Mouse (Mus musculus) small intestine, adult 2 months (tissue): Measurements from ENCODE around the gene Tmem234. TPM values are rescaled to one million over a fixed set of nuclear protein-coding genes. Genes with fewer than 3 reads are reported as not detected.
A peak's percentile ranks its signal among the peaks of the same experiment; 100 is the strongest.

ENCODE experiments used
- H3K27ac ChIP-seq: fragments of 200-500 bp; 2 replicates; pipeline ENCODE4 v1.5.1; 2012; ENCODE audit warnings: low read depth, low read length, control low read depth, inconsistent platforms; ENCODE audit not compliant: insufficient read depth
- H3K27me3 ChIP-seq: fragments of 200-500 bp; 2 replicates; pipeline ENCODE4 v1.6.1; 2012; ENCODE audit warnings: mild to moderate bottlenecking, moderate library complexity, low read length, inconsistent platforms; ENCODE audit not compliant: control insufficient read depth, insufficient read depth
- H3K36me3 ChIP-seq: fragments of 200-500 bp; 2 replicates; pipeline ENCODE4 v1.6.1; 2012; ENCODE audit warnings: mild to moderate bottlenecking, low read length, control low read depth, inconsistent platforms; ENCODE audit not compliant: control insufficient read depth, insufficient read depth
- H3K4me1 ChIP-seq: fragments of 200-500 bp; 2 replicates; pipeline ENCODE4 v1.6.1; 2012; ENCODE audit warnings: low read length, inconsistent platforms, mixed read lengths; ENCODE audit not compliant: control insufficient read depth, insufficient read depth, insufficient read length
- H3K4me3 ChIP-seq: fragments of 200-500 bp; 2 replicates; pipeline ENCODE4 v1.5.1; 2012; ENCODE audit warnings: low read depth, mild to moderate bottlenecking, control low read depth, inconsistent platforms, low read length, moderate library complexity
- CTCF ChIP-seq: fragments of 200-500 bp; IDR thresholded peaks from 2 replicates; pipeline ENCODE4 v1.5.1; 2012; ENCODE audit warnings: low read depth, mild to moderate bottlenecking, control low read depth, inconsistent platforms, low read length, moderate library complexity, mixed read lengths; ENCODE audit not compliant: insufficient replicate concordance, insufficient read length; ENCODE audit errors: extremely low read depth
- POLR2A ChIP-seq: fragments of 200-500 bp; IDR thresholded peaks from 2 replicates; pipeline ENCODE4 v1.6.1; 2012; ENCODE audit warnings: low read depth, mild to moderate bottlenecking, control low read depth, inconsistent platforms, low read length, moderate library complexity
- WGBS: fragments of 180-500 bp; shearing (Covaris S2); methylation state at CpG from one replicate; pipeline ENCODE4 v1.1.7; 2018; 5-methylcytosine and 5-hydroxymethylcytosine counted together
- polyA plus RNA-seq: library from polyadenylated mRNA; depleted of rRNA; stranded (reverse); fragments of >200 nt; gene quantifications from 2 replicates; pipeline ENCODE4 v1.2.3, GENCODE M21; 2012

Tmem234 gene
- polyA plus RNA-seq, 1 experiment: 132 TPM

GRCm38 (mm10) chr4:129580347-129580746, 20.1 kb upstream of the Tmem234 start:
- 60% methylated on average over 7 of the region's 7 CpGs for WGBS

GRCm38 (mm10) chr4:129582251-129582650, 18.2 kb upstream of the Tmem234 start:
- WGBS: 89% methylated on average over 1 of the region's 1 CpGs

More at GRCm38 (mm10) chr4:129580347-129580746, 20.1 kb upstream of the Tmem234 start:
- no peak for TF ChIP-seq CTCF
- Histone ChIP-seq H3K36me3 (no peaks in the 10 kb centered on the region), H3K27me3 (no peaks in the 10 kb centered on the region), H3K4me1 (no peaks in the 10 kb centered on the region; the same call in 1 of the 2 replicates), H3K27ac (no peak overlapping the region), H3K4me3 (no peak overlapping the region)

GRCm38 (mm10) chr4:129584370-129584769, 16.1 kb upstream of the Tmem234 start:
- Histone ChIP-seq H3K27ac (no peak overlapping the region), H3K4me1 (no peaks in the 10 kb centered on the region; the same call in none of the 2 replicates), H3K4me3 (no peak overlapping the region), H3K27me3 (no peaks in the 10 kb centered on the region), H3K36me3 (no peaks in the 10 kb centered on the region)
- WGBS: 74% methylated on average over 1 of the region's 1 CpGs
- no peak for TF ChIP-seq CTCF

More at GRCm38 (mm10) chr4:129582251-129582650, 18.2 kb upstream of the Tmem234 start:
- H3K27me3 ChIP-seq: no peaks in the 10 kb centered on the region
- no peaks in the 10 kb centered on the region for H3K36me3 ChIP-seq
- H3K4me1 ChIP-seq: no peaks in the 10 kb centered on the region; the same call in none of the 2 replicates
- H3K27ac ChIP-seq: no peak overlapping the region
- no peak overlapping the region for H3K4me3 ChIP-seq
- TF ChIP-seq CTCF (no peak), POLR2A (no peak)

GRCm38 (mm10) chr4:129584884-129585608, 15.4 kb upstream of the Tmem234 start:
- Histone ChIP-seq H3K4me1 (no peaks in the 10 kb centered on the region; the same call in none of the 2 replicates), H3K27ac (peak overlapping the region; percentile 68), H3K27me3 (no peaks in the 10 kb centered on the region), H3K4me3 (peak overlapping the region; percentile 78), H3K36me3 (no peaks in the 10 kb centered on the region)
- WGBS: under 1% methylated on average over 36 of the region's 36 CpGs
- no peak for TF ChIP-seq POLR2A
- peak; percentile 94 for TF ChIP-seq CTCF

GRCm38 (mm10) chr4:129585773-129586172, 14.7 kb upstream of the Tmem234 start:
- no peaks in the 10 kb centered on the region; the same call in none of the 2 replicates for H3K4me1 ChIP-seq
- H3K27me3 ChIP-seq: no peaks in the 10 kb centered on the region
- H3K4me3 ChIP-seq: no peak overlapping the region
- H3K27ac ChIP-seq: no peak overlapping the region
- WGBS: 87% methylated on average over 9 of the region's 9 CpGs
- TF ChIP-seq POLR2A (no peak), CTCF (no peak)
- H3K36me3 ChIP-seq: 0 out of 2 replicates have a peak, but pooled peaks cover 1% of the 10 kb centered on the region

- Histone ChIP-seq H3K36me3 (peaks cover 13% of the 10 kb centered on the region), H3K4me3 (no peak overlapping the region), H3K27ac (no peak overlapping the region), H3K4me1 (no peaks in the 10 kb centered on the region; the same call in none of the 2 replicates), H3K27me3 (no peaks in the 10 kb centered on the region)
- TF ChIP-seq CTCF: no peak
- no peak for TF ChIP-seq POLR2A
- 49% methylated on average over 1 of the region's 1 CpGs for WGBS
Measured at GRCm38 (mm10) chr4:129586943-129587342, 13.5 kb upstream of the Tmem234 start.

GRCm38 (mm10) chr4:129588865-129589264, 11.6 kb upstream of the Tmem234 start:
- Histone ChIP-seq H3K27ac (no peak overlapping the region), H3K4me1 (no peaks in the 10 kb centered on the region; the same call in none of the 2 replicates), H3K36me3 (peaks cover 30% of the 10 kb centered on the region), H3K27me3 (no peaks in the 10 kb centered on the region), H3K4me3 (no peak overlapping the region)
- 73% methylated on average over 4 of the region's 4 CpGs for WGBS
- no peak for TF ChIP-seq CTCF
- TF ChIP-seq POLR2A: no peak
